Mouse (Mus musculus) bone marrow, adult 2 months (tissue): ENCODE measurements around the gene Il4i1.

Experiments used
- CTCF ChIP-seq: fragments of 200-500 bp; IDR thresholded peaks from 2 replicates; pipeline ENCODE4 v1.5.1; 2011; ENCODE audit warnings: low read length, control low read depth; ENCODE audit not compliant: control insufficient read depth, insufficient read depth
- POLR2A ChIP-seq: fragments of 200-500 bp; IDR thresholded peaks from 2 replicates; pipeline ENCODE4 v1.6.1; 2011; ENCODE audit warnings: low read depth, mild to moderate bottlenecking, control low read depth, low read length, borderline replicate concordance; ENCODE audit not compliant: control insufficient read depth

DNA sequence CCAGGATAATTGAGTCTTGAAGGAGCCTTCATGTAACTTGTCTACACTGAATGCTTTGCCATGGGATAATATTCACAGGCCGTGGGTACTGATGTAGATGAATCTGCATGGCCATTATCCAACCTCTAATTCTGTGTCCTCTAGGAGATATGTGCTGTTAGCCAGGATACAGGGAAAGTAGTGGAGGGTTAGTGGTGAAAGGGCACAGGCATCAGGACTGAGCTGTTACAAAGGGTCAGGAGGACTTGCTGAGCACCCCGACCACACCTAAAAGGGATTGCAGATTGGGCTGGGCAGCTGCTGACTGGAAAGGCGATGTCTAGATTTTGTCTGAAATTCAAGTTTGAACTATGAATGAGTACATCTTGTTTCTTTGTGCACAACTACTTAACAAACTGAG lies 4.3 kb downstream of the Il4i1 start:
- no peak for TF ChIP-seq CTCF
- TF ChIP-seq POLR2A: no peak
